Mouse (Mus musculus) CH12.LX (cell line): Measurements from ENCODE around the gene Ace3. TPM values are rescaled to one million over a fixed set of nuclear protein-coding genes. Genes with fewer than 3 reads are reported as not detected.

Source experiments
- DNase-seq: peaks from one replicate; pipeline ENCODE4 v3.0.0-alpha.2; 2013; ENCODE audit errors: extremely low read depth
- H3K27ac ChIP-seq: 2 replicates; pipeline ENCODE4 v1.5.1; 2012; ENCODE audit warnings: low read depth, mild to moderate bottlenecking, control low read depth, moderate library complexity; ENCODE audit not compliant: insufficient read depth
- H3K27me3 ChIP-seq: replicated peaks from 2 replicates; pipeline ENCODE3; 2012; ENCODE audit warnings: inconsistent platforms
- H3K36me3 ChIP-seq, 2 experiments: replicated peaks in 1 of 2; 2 replicates each; pipeline versions ENCODE3 to v1.6.1; 2012; ENCODE audit warnings: inconsistent platforms in 1 of 2, low read length in 1 of 2, mild to moderate bottlenecking in 1 of 2, mixed read lengths in 1 of 2, moderate library complexity in 1 of 2; ENCODE audit not compliant: control insufficient read depth in 1 of 2, insufficient read depth in 1 of 2
- H3K4me1 ChIP-seq, 2 experiments: 2 replicates each; pipeline ENCODE4 v1.6.1; 2012; ENCODE audit warnings: inconsistent platforms in 1 of 2, moderate library complexity in 1 of 2; ENCODE audit not compliant: insufficient read depth in 2 of 2, control insufficient read depth in 1 of 2
- H3K4me2 ChIP-seq: 2 replicates; pipeline ENCODE4 v1.6.1; 2012; ENCODE audit warnings: low read depth, mild to moderate bottlenecking, control low read depth; ENCODE audit not compliant: poor library complexity, insufficient read depth, severe bottlenecking
- H3K4me3 ChIP-seq, 3 experiments: fragments of 150-350 bp in 1 of 3; sonication (generic) in 1 of 3; replicated peaks in 1 of 3; 2 replicates each; pipeline versions ENCODE3 to v1.5.1; 2011 to 2012; ENCODE audit warnings: low read depth in 2 of 3, low read length in 2 of 3, mild to moderate bottlenecking in 2 of 3, moderate library complexity in 2 of 3, control low read depth in 1 of 3, improper control_type of control experiment in 1 of 3, inconsistent platforms in 1 of 3, mixed read lengths in 1 of 3; ENCODE audit not compliant: poor library complexity in 1 of 3
- H3K79me2 ChIP-seq: replicated peaks from 2 replicates; pipeline ENCODE4 v1.6.1; 2012; ENCODE audit warnings: mild to moderate bottlenecking, moderate library complexity; ENCODE audit not compliant: control insufficient read depth, poor library complexity, insufficient read depth, severe bottlenecking; ENCODE audit errors: extremely low read depth
- H3K9ac ChIP-seq: 2 replicates; pipeline ENCODE4 v1.6.1; 2012; ENCODE audit warnings: low read depth, mild to moderate bottlenecking, control low read depth, moderate library complexity; ENCODE audit not compliant: insufficient read depth
- H3K9me3 ChIP-seq: replicated peaks from 2 replicates; pipeline ENCODE3; 2012; ENCODE audit warnings: low read length, inconsistent platforms, mixed read lengths
- CHD2 ChIP-seq: IDR thresholded peaks from 2 replicates; pipeline ENCODE4 v1.6.1; 2011; ENCODE audit warnings: low read length, improper control_type of control experiment
- CTCF ChIP-seq, 2 experiments: IDR thresholded peaks in 1 of 2; conservative IDR thresholded peaks in 1 of 2; 2 replicates each; pipeline ENCODE4 v1.5.1; 2011 to 2012; ENCODE audit warnings: low read depth in 2 of 2, low read length in 2 of 2, improper control_type of control experiment in 1 of 2, inconsistent platforms in 1 of 2, mild to moderate bottlenecking in 1 of 2, moderate library complexity in 1 of 2
- E2F4 ChIP-seq: IDR thresholded peaks from 2 replicates; pipeline ENCODE4 v1.6.1; 2011; ENCODE audit warnings: low read depth, low read length, improper control_type of control experiment; ENCODE audit not compliant: insufficient replicate concordance
- ELF1 ChIP-seq: IDR thresholded peaks from 2 replicates; pipeline ENCODE4 v1.6.1; 2014; ENCODE audit warnings: low read depth, mild to moderate bottlenecking, inconsistent platforms, low read length, improper control_type of control experiment
- EP300 ChIP-seq: IDR thresholded peaks from 2 replicates; pipeline ENCODE4 v1.6.1; 2011; ENCODE audit warnings: low read length, improper control_type of control experiment
- HCFC1 ChIP-seq: IDR thresholded peaks from 2 replicates; pipeline ENCODE4 v1.6.1; 2012; ENCODE audit warnings: low read depth, mild to moderate bottlenecking, inconsistent platforms, low read length, improper control_type of control experiment
- IRF4 ChIP-seq: IDR thresholded peaks from 2 replicates; pipeline ENCODE4 v1.6.1; 2014; ENCODE audit warnings: low read depth, mild to moderate bottlenecking, inconsistent platforms, low read length, improper control_type of control experiment
- KAT2A ChIP-seq: IDR thresholded peaks from 2 replicates; pipeline ENCODE4 v1.6.1; 2012; ENCODE audit warnings: low read length, improper control_type of control experiment, inconsistent platforms; ENCODE audit not compliant: insufficient replicate concordance
- MAFK ChIP-seq: IDR thresholded peaks from 2 replicates; pipeline ENCODE4 v1.6.1; 2011; ENCODE audit warnings: low read length, improper control_type of control experiment; ENCODE audit not compliant: insufficient replicate concordance
- MEF2A ChIP-seq: IDR thresholded peaks from 2 replicates; pipeline ENCODE4 v1.6.1; 2014; ENCODE audit warnings: low read depth, mild to moderate bottlenecking, inconsistent platforms, low read length, improper control_type of control experiment, borderline replicate concordance
- MXI1 ChIP-seq: IDR thresholded peaks from 2 replicates; pipeline ENCODE4 v1.6.1; 2011; ENCODE audit warnings: mild to moderate bottlenecking, low read depth, low read length, improper control_type of control experiment
- MYC ChIP-seq: IDR thresholded peaks from 2 replicates; pipeline ENCODE4 v1.6.1; 2011; ENCODE audit warnings: low read depth, mild to moderate bottlenecking, improper control_type of control experiment, low read length
- PAX5 ChIP-seq: IDR thresholded peaks from 2 replicates; pipeline ENCODE4 v1.6.1; 2012; ENCODE audit warnings: low read length, inconsistent platforms, mixed read lengths
- POLR2A ChIP-seq: IDR thresholded peaks from 2 replicates; pipeline ENCODE4 v1.6.1; 2011; ENCODE audit warnings: low read depth, mild to moderate bottlenecking, improper control_type of control experiment, low read length
- RAD21 ChIP-seq: IDR thresholded peaks from 2 replicates; pipeline ENCODE4 v1.6.1; 2011; ENCODE audit warnings: low read depth, mild to moderate bottlenecking, low read length, improper control_type of control experiment, moderate library complexity
- RCOR1 ChIP-seq: conservative IDR thresholded peaks from 2 replicates; pipeline ENCODE4 v1.6.1; 2012; ENCODE audit warnings: low read depth, mild to moderate bottlenecking, inconsistent platforms, low read length, improper control_type of control experiment
- SMC3 ChIP-seq: IDR thresholded peaks from 2 replicates; pipeline ENCODE4 v1.6.1; 2011; ENCODE audit warnings: low read depth, low read length, improper control_type of control experiment
- TBP ChIP-seq: conservative IDR thresholded peaks from 2 replicates; pipeline ENCODE4 v1.6.1; 2011; ENCODE audit warnings: low read depth, low read length, improper control_type of control experiment
- TCF12 ChIP-seq: IDR thresholded peaks from 2 replicates; pipeline ENCODE4 v1.6.1; 2014; ENCODE audit warnings: low read depth, mild to moderate bottlenecking, inconsistent platforms, low read length, improper control_type of control experiment
- UBTF ChIP-seq: IDR thresholded peaks from 2 replicates; pipeline ENCODE4 v1.6.1; 2012; ENCODE audit warnings: low read depth, mild to moderate bottlenecking, inconsistent platforms, low read length, improper control_type of control experiment, moderate library complexity
- USF2 ChIP-seq: conservative IDR thresholded peaks from 2 replicates; pipeline ENCODE4 v1.6.1; 2011; ENCODE audit warnings: low read depth, low read length, improper control_type of control experiment
- ZC3H11A ChIP-seq: IDR thresholded peaks from 2 replicates; pipeline ENCODE4 v1.6.1; 2012; ENCODE audit warnings: low read depth, mild to moderate bottlenecking, inconsistent platforms, low read length, improper control_type of control experiment
- ZMIZ1 ChIP-seq: IDR thresholded peaks from 2 replicates; pipeline ENCODE4 v1.6.1; 2012; ENCODE audit warnings: low read depth, mild to moderate bottlenecking, inconsistent platforms, low read length, improper control_type of control experiment
- dilution Hi-C: fragments of 300-500 bp; cut with MboI; formaldehyde crosslinking; loops from 2 replicates; pipeline ENCODE4 v1.14.3; 2020; ENCODE audit warnings: low sequenced_read_pairs; ENCODE audit not compliant: extremely low pct_unique_long_range_greater_than_20kb, extremely low pct_ligation_motif_present
- in situ Hi-C: fragments of 300-500 bp; cut with MboI; formaldehyde crosslinking; loops from 3 replicates; pipeline ENCODE4 v1.14.3; 2019; ENCODE audit warnings: low sequenced_read_pairs, low pct_ligation_motif_present, low pct_unique_long_range_greater_than_20kb, mixed read lengths
- polyA plus RNA-seq: library from polyadenylated mRNA; unstranded; fragments of >175 nt; gene quantifications from 2 replicates; pipeline ENCODE4 v1.2.1, GENCODE M21; 2012; ENCODE audit warnings: low read depth; ENCODE audit not compliant: insufficient read length
- total RNA-seq, 2 experiments: library from RNA; depleted of rRNA; stranded (reverse); fragments of 300-350 nt in 1 of 2; fragments of >200 nt in 1 of 2; gene quantifications; 2 replicates each; pipeline ENCODE4 v1.2.3; 2012 to 2014

The Ace3 gene
- total and polyA plus RNA-seq, 3 experiments, result not detected

- Histone ChIP-seq H3K4me2 (no peak overlapping the region), H3K27me3 (peaks cover 92% of the 10 kb centered on the region), H3K79me2 (no peaks in the 10 kb centered on the region), H3K9me3 (no peaks in the 10 kb centered on the region), H3K9ac (no peak overlapping the region), H3K27ac (no peak overlapping the region), H3K36me3 (no peaks in the 10 kb centered on the region), H3K4me3 (no peak overlapping the region), H3K4me1 (no peaks in the 10 kb centered on the region)
- no peak for DNase-seq
- TF ChIP-seq MEF2A, result no peak
- TF ChIP-seq KAT2A, result no peak
- TF ChIP-seq RAD21, result no peak
- no peak for TF ChIP-seq USF2
- no peak for TF ChIP-seq E2F4
- no peak for TF ChIP-seq MAFK
- TF ChIP-seq RCOR1, result no peak
- TF ChIP-seq ZMIZ1, result no peak
- no peak for TF ChIP-seq ELF1
- no peak for TF ChIP-seq MXI1
- TF ChIP-seq HCFC1, result no peak
- no peak for TF ChIP-seq POLR2A
- no peak for TF ChIP-seq UBTF
- in situ Hi-C loops (no loop called here), dilution Hi-C loops (no loop called here)
Observed at GRCm38 (mm10) chr11:106000062-106000461, 5.6 kb downstream of the Ace3 start.

- H3K4me1 ChIP-seq, result no peaks in the 10 kb centered on the region
- no peaks in the 10 kb centered on the region for H3K36me3 ChIP-seq
- no peak overlapping the region for H3K27ac ChIP-seq
- H3K9me3 ChIP-seq, result no peaks in the 10 kb centered on the region
- no peak overlapping the region for H3K4me3 ChIP-seq
- peaks cover 92% of the 10 kb centered on the region for H3K27me3 ChIP-seq
- no peaks in the 10 kb centered on the region for H3K79me2 ChIP-seq
- dilution Hi-C loops, result no loop called here
- TF ChIP-seq ZC3H11A (peak; percentile 22; the same call in 1 of the 2 replicates), CHD2 (no peak), MYC (0 out of 2 replicates have a peak, but pooled peaks have one; percentile 6), MXI1 (no peak), SMC3 (peak; percentile 80), IRF4 (peak; percentile 38; the same call in 1 of the 2 replicates), CTCF (conservative IDR thresholded peaks at IDR 0.05 in 1 of 2, IDR thresholded peaks at IDR 0.05 in 1 of 2; ENCODE audit: low read depth in 2 of 2, low read length in 2 of 2) (peak; percentile 58 to 86), EP300 (no peak), TCF12 (0 out of 2 replicates have a peak, but pooled peaks have one; percentile 16), RAD21 (peak; percentile 60), TBP (0 out of 2 replicates have a peak, but pooled peaks have one; percentile 24), PAX5 (no peak)
- no peak overlapping the region for H3K9ac ChIP-seq
- peak overlapping the region; percentile 30; the same call in 1 of the 2 replicates for H3K4me2 ChIP-seq
- peak; percentile 56 for DNase-seq
- in situ Hi-C loops, result no loop called here
Observed at GRCm38 (mm10) chr11:106001718-106002117, 7.2 kb downstream of the Ace3 start.
